Mouse (Mus musculus): ENCODE results near the gene Sec14l3. TPM values are rescaled to one million over a fixed set of nuclear protein-coding genes. Genes with fewer than 3 reads are reported as not detected.
"Not testable (repeated sequence)": the region's sequence is repeated elsewhere in the genome, so short reads cannot be mapped to it uniquely, and the experiment has no call there.

Sec14l3 gene
- polyA plus RNA-seq, 1 experiment: 1.9 TPM

GRCm38 (mm10) chr11:4101851-4102250 is 37.2 kb downstream of the Sec14l3 start:
- Histone ChIP-seq H3K4me3 (ENCODE audit: control insufficient read depth, low read depth, low read length) (no peak overlapping the region), H3K27me3 (ENCODE audit: control insufficient read depth, insufficient read depth, low read length) (no peaks in the 10 kb centered on the region), H3K4me1 (ENCODE audit: control insufficient read depth, insufficient read depth, low read length) (peaks cover 14% of the 10 kb centered on the region), H3K27ac (ENCODE audit: control insufficient read depth, insufficient read depth, low read depth, low read length) (no peak overlapping the region), H3K36me3 (ENCODE audit: control insufficient read depth, insufficient read depth, low read length) (no peaks in the 10 kb centered on the region)
- TF ChIP-seq CTCF (IDR thresholded peaks at IDR 0.05; ENCODE audit: control insufficient read depth, insufficient read depth, insufficient replicate concordance, low read depth, low read length) (no peak), POLR2A (IDR thresholded peaks at IDR 0.05; ENCODE audit: control insufficient read depth, low read depth, low read length) (no peak)

- H3K4me1 ChIP-seq (ENCODE audit: control insufficient read depth, insufficient read depth, low read length): peaks cover 2% of the 10 kb centered on the region; the same call in 1 of the 2 replicates
- no peaks in the 10 kb centered on the region for H3K27me3 ChIP-seq (ENCODE audit: control insufficient read depth, insufficient read depth, low read length)
- TF ChIP-seq POLR2A (IDR thresholded peaks at IDR 0.05; ENCODE audit: control insufficient read depth, low read depth, low read length) (no peak), CTCF (IDR thresholded peaks at IDR 0.05; ENCODE audit: control insufficient read depth, insufficient read depth, insufficient replicate concordance, low read depth, low read length) (no peak)
- no peak overlapping the region for H3K27ac ChIP-seq (ENCODE audit: control insufficient read depth, insufficient read depth, low read depth, low read length)
- no peaks in the 10 kb centered on the region for H3K36me3 ChIP-seq (ENCODE audit: control insufficient read depth, insufficient read depth, low read length)
- H3K4me3 ChIP-seq (ENCODE audit: control insufficient read depth, low read depth, low read length): no peak overlapping the region
Observed at GRCm38 (mm10) chr11:4103522-4103921, 38.9 kb downstream of the Sec14l3 start.

- H3K36me3 ChIP-seq (ENCODE audit: control insufficient read depth, insufficient read depth, low read length): no peaks in the 10 kb centered on the region
- TF ChIP-seq POLR2A (IDR thresholded peaks at IDR 0.05; ENCODE audit: control insufficient read depth, low read depth, low read length) (no peak), CTCF (IDR thresholded peaks at IDR 0.05; ENCODE audit: control insufficient read depth, insufficient read depth, insufficient replicate concordance, low read depth, low read length) (no peak)
Observed at GRCm38 (mm10) chr11:4104989-4105388, 40.3 kb downstream of the Sec14l3 start.

GRCm38 (mm10) chr11:4105444-4105843 is 40.8 kb downstream of the Sec14l3 start:
- Histone ChIP-seq H3K4me1 (ENCODE audit: control insufficient read depth, insufficient read depth, low read length) (no peaks in the 10 kb centered on the region), H3K27me3 (ENCODE audit: control insufficient read depth, insufficient read depth, low read length) (no peaks in the 10 kb centered on the region), H3K36me3 (ENCODE audit: control insufficient read depth, insufficient read depth, low read length) (no peaks in the 10 kb centered on the region), H3K27ac (ENCODE audit: control insufficient read depth, insufficient read depth, low read depth, low read length) (no peak overlapping the region), H3K4me3 (ENCODE audit: control insufficient read depth, low read depth, low read length) (no peak overlapping the region)
- no peak for TF ChIP-seq POLR2A (IDR thresholded peaks at IDR 0.05; ENCODE audit: control insufficient read depth, low read depth, low read length)
- no peak for TF ChIP-seq CTCF (IDR thresholded peaks at IDR 0.05; ENCODE audit: control insufficient read depth, insufficient read depth, insufficient replicate concordance, low read depth, low read length)

More at GRCm38 (mm10) chr11:4104989-4105388, 40.3 kb downstream of the Sec14l3 start:
- Histone ChIP-seq H3K4me1 (ENCODE audit: control insufficient read depth, insufficient read depth, low read length) (no peaks in the 10 kb centered on the region), H3K27me3 (ENCODE audit: control insufficient read depth, insufficient read depth, low read length) (no peaks in the 10 kb centered on the region), H3K27ac (ENCODE audit: control insufficient read depth, insufficient read depth, low read depth, low read length) (no peak overlapping the region), H3K4me3 (ENCODE audit: control insufficient read depth, low read depth, low read length) (no peak overlapping the region)

- H3K27ac ChIP-seq (ENCODE audit: control insufficient read depth, insufficient read depth, low read depth, low read length); H3K27me3 ChIP-seq (ENCODE audit: control insufficient read depth, insufficient read depth, low read length); H3K36me3 ChIP-seq (ENCODE audit: control insufficient read depth, insufficient read depth, low read length); H3K4me3 ChIP-seq (ENCODE audit: control insufficient read depth, low read depth, low read length); H3K4me1 ChIP-seq (ENCODE audit: control insufficient read depth, insufficient read depth, low read length): not testable (repeated sequence)
Observed at GRCm38 (mm10) chr11:4107901-4108300, 43.3 kb downstream of the Sec14l3 start.

- H3K27ac ChIP-seq (ENCODE audit: control insufficient read depth, insufficient read depth, low read depth, low read length): no peak overlapping the region
- H3K4me1 ChIP-seq (ENCODE audit: control insufficient read depth, insufficient read depth, low read length): no peaks in the 10 kb centered on the region
- no peaks in the 10 kb centered on the region for H3K36me3 ChIP-seq (ENCODE audit: control insufficient read depth, insufficient read depth, low read length)
- no peak overlapping the region for H3K4me3 ChIP-seq (ENCODE audit: control insufficient read depth, low read depth, low read length)
- H3K27me3 ChIP-seq (ENCODE audit: control insufficient read depth, insufficient read depth, low read length): no peaks in the 10 kb centered on the region
- no peak for TF ChIP-seq POLR2A (IDR thresholded peaks at IDR 0.05; ENCODE audit: control insufficient read depth, low read depth, low read length)
- no peak for TF ChIP-seq CTCF (IDR thresholded peaks at IDR 0.05; ENCODE audit: control insufficient read depth, insufficient read depth, insufficient replicate concordance, low read depth, low read length)
Observed at GRCm38 (mm10) chr11:4108691-4109090, 44.0 kb downstream of the Sec14l3 start.

GRCm38 (mm10) chr11:4112033-4112432 is 47.4 kb downstream of the Sec14l3 start:
- H3K27me3 ChIP-seq (ENCODE audit: control insufficient read depth, insufficient read depth, low read length): no peaks in the 10 kb centered on the region
- H3K4me1 ChIP-seq (ENCODE audit: control insufficient read depth, insufficient read depth, low read length): no peaks in the 10 kb centered on the region
- TF ChIP-seq POLR2A (IDR thresholded peaks at IDR 0.05; ENCODE audit: control insufficient read depth, low read depth, low read length) (no peak), CTCF (IDR thresholded peaks at IDR 0.05; ENCODE audit: control insufficient read depth, insufficient read depth, insufficient replicate concordance, low read depth, low read length) (no peak)
- H3K4me3 ChIP-seq (ENCODE audit: control insufficient read depth, low read depth, low read length): no peak overlapping the region
- H3K36me3 ChIP-seq (ENCODE audit: control insufficient read depth, insufficient read depth, low read length): no peaks in the 10 kb centered on the region
- no peak overlapping the region for H3K27ac ChIP-seq (ENCODE audit: control insufficient read depth, insufficient read depth, low read depth, low read length)

- no peak overlapping the region for H3K27ac ChIP-seq (ENCODE audit: control insufficient read depth, insufficient read depth, low read depth, low read length)
- no peaks in the 10 kb centered on the region for H3K36me3 ChIP-seq (ENCODE audit: control insufficient read depth, insufficient read depth, low read length)
- H3K27me3 ChIP-seq (ENCODE audit: control insufficient read depth, insufficient read depth, low read length): no peaks in the 10 kb centered on the region
- no peaks in the 10 kb centered on the region for H3K4me1 ChIP-seq (ENCODE audit: control insufficient read depth, insufficient read depth, low read length)
- H3K4me3 ChIP-seq (ENCODE audit: control insufficient read depth, low read depth, low read length): no peak overlapping the region
- no peak for TF ChIP-seq POLR2A (IDR thresholded peaks at IDR 0.05; ENCODE audit: control insufficient read depth, low read depth, low read length)
- no peak for TF ChIP-seq CTCF (IDR thresholded peaks at IDR 0.05; ENCODE audit: control insufficient read depth, insufficient read depth, insufficient replicate concordance, low read depth, low read length)
Observed at GRCm38 (mm10) chr11:4112861-4113260, 48.2 kb downstream of the Sec14l3 start.

Data from testis, adult 2 months (tissue).